Mouse (Mus musculus) 3134 (cell line): Measurements from ENCODE around the gene Dnah3.

ENCODE experiments used
- DNase-seq: peaks from one replicate; pipeline ENCODE4 v3.0.0-alpha.2; 2011; ENCODE audit warnings: low spot score; ENCODE audit not compliant: insufficient read length; ENCODE audit errors: extremely low read depth

Gene Dnah3

GRCm38 (mm10) chr7:119880345-119880744, 214.7 kb downstream of the Dnah3 start:
- no peak for DNase-seq

- no peak for DNase-seq
Observed at GRCm38 (mm10) chr7:119879171-119879570, 215.9 kb downstream of the Dnah3 start.

GRCm38 (mm10) chr7:119875776-119876440, 219.2 kb downstream of the Dnah3 start:
- DNase-seq: no peak

GRCm38 (mm10) chr7:119873050-119873449, 222.0 kb downstream of the Dnah3 start:
- no peak for DNase-seq
